Mouse (Mus musculus): ENCODE results near the gene Mark4. TPM values are rescaled to one million over a fixed set of nuclear protein-coding genes. Genes with fewer than 3 reads are reported as not detected.

Mark4 gene
- total RNA-seq, 2 experiments from 2014 or later, result 23.3 to 25.0 TPM

- intact Hi-C loops (cut with DNase I), result loop anchor here (5.0 to 10.0 kb wide), 3 partner anchors 93 to 295 kb away; no protein-coding TSS in a partner anchor
- DNase-seq, result peak in 1 of 2 experiments; percentile 27
Measured at GRCm38 (mm10) chr7:19409753-19410152, 48.9 kb downstream of the Mark4 start.

DNA sequence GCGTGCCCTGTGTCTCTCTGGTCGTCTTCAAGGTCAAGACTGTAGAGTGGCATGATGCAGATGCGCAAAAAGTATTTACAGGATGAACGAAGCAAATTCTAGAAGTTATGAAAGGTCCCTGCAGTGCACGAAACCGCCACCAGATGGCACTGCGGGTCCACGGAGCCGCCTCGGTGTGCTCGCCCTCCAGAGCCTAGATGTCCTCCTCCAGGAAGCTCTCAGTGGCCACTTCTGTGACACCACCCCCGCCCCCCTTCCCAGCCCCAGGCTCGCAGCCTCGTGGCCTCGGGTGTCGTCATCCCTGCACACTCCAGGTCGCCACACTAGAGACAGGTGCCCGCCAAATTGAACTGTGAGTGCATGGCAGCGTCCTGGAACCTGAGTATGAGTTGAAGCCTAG lies 53.2 kb downstream of the Mark4 start:
- peak; percentile 83 to 92 for DNase-seq
- intact Hi-C loops (cut with DNase I), result loop anchor here (2.0 to 10.0 kb wide), 4 partner anchors 97 to 299 kb away; no protein-coding TSS in a partner anchor

DNA sequence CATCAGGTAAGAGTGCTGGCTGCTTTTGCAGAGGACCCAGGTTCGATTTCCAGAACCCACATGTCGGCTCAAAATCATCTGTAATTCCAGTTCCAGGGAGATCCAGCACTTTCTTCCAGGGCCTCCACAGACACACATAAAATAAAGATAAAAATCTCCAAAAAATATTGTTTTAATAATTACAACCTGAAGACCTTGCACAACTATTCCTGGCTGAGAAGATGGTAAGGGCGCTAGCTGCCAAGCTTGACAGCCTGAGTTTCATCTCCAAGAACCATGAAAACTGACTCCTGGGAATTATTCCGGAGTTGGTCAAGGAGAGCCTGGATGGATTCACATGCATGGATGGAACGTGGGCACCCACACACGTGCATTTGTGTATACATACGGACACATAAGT lies 54.1 kb downstream of the Mark4 start, which contains the start of gene Ckm:
Gene Ckm (plus strand): TSS at position 301 of the 400 bp plus-strand sequence.
- DNase-seq, result no peak
- intact Hi-C loops (cut with DNase I), result loop anchor here (2.0 to 10.0 kb wide), 2 partner anchors 214 to 300 kb away; no protein-coding TSS in a partner anchor

DNA sequence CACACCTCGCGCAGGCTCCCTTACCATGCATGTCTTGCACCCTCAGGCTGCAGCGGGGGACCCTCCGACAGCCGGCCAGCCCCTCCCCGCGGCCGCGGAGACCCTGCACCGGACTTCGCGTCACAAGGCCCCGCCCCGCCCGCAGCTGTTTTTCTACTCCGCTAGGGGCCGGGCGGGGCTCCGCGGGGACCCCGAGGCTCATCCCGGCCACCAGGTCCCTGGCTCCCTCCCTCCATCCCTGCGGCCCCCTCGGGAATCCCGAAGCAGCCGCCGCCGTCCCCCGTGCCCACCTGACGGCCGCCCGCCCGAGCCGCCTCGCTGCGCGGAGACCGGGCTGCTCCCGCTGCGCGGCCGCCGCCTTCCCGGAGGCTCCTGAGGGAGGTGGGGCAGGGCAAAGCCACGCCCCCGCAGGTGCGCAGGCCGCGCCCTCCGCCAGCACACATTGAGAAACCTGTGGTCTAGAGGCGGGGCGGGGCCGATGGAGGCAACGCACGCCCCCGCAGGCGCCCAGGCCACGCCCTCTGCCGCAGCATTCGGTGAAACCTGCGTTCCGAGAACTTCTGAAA lies 54.8 kb downstream of the Mark4 start, which contains the start of gene Klc3:
Gene Klc3 (minus strand): TSS at position 374 of the 566 bp plus-strand sequence.
- intact Hi-C loops (cut with DNase I), result loop anchor here (2.0 to 10.0 kb wide), 2 partner anchors 215 to 301 kb away; no protein-coding TSS in a partner anchor

DNA sequence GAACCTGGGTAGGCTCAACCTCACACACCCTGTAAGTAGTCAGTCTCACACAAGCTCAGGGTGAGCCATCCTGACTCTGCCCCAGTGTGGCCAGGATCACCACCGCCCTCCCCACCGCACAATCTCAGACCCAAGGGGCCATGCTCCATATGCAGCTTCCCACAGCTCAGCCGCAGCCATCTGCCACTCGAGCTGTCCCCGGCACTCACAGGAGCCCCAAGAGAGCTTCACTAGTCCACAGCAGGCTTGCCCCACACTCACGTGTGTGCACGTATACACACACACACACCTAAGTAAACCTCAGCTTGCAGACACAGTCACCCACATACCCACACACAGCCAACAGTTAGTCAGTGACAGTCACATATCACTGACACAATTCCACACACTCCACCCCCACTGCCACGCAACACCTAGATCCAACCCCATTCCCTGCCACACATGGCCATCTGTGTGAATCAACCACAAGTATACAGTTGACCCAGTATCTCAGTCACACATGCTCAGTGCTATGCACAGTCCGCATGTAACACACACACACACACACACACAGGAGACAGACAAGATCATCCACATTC lies 56.0 kb downstream of the Mark4 start:
- no peak for DNase-seq
- intact Hi-C loops (cut with DNase I), result loop anchor here (10.0 kb wide), 1 partner anchor 302 kb away; no protein-coding TSS in a partner anchor

More for the DNA sequence above, 54.8 kb downstream of the Mark4 start, which contains the start of gene Klc3:
- DNase-seq, result peak; percentile 35 to 42

- intact Hi-C loops (cut with DNase I), result loop anchor here (10.0 kb wide), 1 partner anchor 304 kb away; no protein-coding TSS in a partner anchor
- no peak for DNase-seq
Measured at GRCm38 (mm10) chr7:19400946-19401345, 57.7 kb downstream of the Mark4 start.

DNA sequence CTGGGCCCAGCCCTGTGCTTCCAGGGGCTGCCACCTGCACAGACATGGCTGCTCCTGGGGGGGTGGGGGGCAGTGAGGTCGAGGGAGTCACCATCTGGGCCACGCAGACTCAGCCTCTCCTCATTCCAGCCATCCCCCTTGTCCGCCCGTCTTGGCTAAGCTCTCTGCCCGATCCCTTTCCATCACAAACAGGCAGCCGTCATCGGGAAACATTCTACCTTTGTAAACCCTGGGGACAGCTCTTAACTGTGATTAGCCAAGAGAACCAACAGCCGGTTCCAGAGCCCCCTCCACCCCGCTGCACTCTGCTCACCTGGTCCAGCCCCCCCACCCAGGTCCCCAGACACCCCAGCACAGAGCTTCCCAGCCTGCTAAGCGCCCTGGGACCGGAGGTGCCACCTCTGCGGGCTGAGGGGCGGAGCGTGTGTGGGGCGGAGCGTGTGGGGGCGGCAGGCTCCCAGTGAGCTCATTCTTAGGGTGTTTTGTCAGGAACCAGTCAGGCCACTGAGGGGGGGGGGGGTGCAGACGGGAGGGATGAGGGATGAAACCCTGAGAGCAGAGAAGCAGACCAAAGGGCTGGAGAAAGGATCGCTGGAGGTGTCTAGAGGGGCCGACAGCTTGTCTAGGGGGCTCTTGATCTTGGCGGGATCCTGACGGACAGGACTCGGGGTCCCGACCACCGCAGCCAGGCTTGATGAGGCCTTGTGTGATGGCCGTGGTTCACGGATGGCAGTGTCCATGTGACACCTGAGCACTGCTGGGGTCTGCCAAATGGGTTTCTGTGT lies 58.9 kb downstream of the Mark4 start:
- DNase-seq, result peak; percentile 39 to 48

DNA sequence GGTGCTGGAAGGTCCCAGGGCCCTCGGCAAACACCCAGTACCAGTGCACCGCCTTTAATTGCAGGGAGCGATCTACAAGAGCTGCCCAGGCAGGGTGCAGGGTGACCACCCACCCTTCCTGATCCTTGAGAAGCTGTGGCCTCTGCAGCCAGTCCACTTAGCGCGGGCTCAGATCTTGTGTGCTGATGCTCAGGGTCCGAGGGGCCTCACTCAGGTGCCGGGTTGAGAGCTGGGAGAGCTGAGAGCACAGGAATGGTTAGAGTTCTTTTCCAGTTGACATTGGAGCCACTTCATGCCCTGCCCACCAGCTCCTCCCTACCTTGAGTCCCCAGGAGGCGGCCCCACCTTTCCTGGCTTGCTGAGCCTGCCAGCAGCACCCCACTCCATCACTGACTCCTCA lies 64.1 kb downstream of the Mark4 start:
- intact Hi-C loops (cut with DNase I), result no loop called here

More for the DNA sequence above, 58.9 kb downstream of the Mark4 start:
- intact Hi-C loops (cut with DNase I), result loop anchor here (10.0 kb wide), 1 partner anchor 305 kb away; no protein-coding TSS in a partner anchor

DNA sequence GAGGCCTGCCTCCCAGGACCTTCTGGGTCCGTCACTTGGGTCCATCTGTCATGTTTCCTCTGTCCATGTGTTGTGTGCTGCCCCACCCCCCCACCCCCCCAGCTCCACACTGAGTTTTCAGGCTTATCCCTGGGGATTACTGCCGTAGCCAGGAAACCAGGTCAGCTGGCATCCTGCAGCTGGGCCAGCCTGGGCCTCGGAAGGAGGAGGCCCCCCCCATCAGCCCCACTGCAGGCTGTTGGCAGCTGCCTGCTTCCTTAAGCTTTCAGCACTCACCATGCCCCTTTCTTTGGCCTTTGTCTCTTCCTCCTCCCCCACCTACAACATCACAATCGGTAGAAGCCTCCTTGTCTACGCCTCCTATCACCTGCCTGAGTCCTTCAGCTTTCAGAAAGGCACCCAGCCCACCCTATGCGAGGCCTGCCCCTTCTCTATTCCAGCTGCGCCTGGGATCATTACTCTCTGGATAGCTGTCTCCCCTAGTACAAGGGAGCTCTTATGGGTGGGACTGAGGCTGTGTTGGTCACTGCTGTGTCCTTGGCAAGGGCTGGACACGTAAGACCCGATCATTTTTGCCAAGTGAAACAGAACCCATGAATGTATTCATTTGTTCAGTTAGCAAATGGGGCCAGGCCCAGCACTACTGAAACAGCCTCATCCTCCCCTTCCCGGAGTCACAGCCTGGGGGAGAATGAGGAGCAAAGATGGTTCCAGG lies 69.8 kb downstream of the Mark4 start:
- intact Hi-C loops (cut with DNase I), result no loop called here

More for the DNA sequence above, 64.1 kb downstream of the Mark4 start:
- no peak for DNase-seq

DNA sequence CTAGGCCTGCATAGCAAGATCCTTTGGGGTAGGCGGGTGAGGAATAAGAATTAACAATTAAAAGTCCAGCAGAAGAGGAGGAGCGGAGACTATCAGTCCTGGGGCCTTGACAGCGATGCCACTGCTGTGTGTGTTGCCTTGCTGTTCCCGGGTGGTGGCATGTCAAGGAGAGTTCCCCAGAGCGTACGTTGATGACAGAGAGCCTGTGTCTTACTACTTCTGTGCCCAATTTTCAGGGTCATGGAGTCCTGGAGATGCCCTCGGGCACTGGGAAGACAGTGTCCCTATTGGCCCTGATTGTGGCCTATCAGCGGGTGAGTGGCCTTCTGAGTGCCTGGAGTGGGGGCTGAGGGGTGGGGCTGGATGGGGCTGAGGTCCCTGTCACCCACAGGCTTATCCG lies 74.9 kb downstream of the Mark4 start:
- intact Hi-C loops (cut with DNase I), result no loop called here
- no peak for DNase-seq

More for the DNA sequence above, 69.8 kb downstream of the Mark4 start:
- no peak for DNase-seq

DNA sequence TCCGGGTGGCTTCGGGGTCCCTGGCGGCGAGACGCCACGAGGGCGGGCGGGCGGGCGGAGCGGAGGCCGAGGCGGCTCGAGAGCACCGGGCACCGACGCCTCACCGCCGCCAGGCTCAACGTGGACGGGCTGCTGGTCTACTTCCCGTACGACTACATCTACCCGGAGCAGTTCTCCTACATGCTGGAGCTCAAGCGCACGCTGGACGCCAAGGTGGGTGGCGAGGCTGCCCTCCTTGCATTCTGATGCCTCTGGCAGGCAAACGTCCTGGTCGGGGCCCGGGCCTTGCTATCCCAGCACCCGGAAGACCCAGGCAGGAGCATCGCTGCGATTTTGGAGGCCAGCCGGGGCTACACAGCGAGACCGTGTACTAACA lies 76.5 kb downstream of the Mark4 start:
- peak in 1 of 2 experiments; percentile 42 for DNase-seq

DNA sequence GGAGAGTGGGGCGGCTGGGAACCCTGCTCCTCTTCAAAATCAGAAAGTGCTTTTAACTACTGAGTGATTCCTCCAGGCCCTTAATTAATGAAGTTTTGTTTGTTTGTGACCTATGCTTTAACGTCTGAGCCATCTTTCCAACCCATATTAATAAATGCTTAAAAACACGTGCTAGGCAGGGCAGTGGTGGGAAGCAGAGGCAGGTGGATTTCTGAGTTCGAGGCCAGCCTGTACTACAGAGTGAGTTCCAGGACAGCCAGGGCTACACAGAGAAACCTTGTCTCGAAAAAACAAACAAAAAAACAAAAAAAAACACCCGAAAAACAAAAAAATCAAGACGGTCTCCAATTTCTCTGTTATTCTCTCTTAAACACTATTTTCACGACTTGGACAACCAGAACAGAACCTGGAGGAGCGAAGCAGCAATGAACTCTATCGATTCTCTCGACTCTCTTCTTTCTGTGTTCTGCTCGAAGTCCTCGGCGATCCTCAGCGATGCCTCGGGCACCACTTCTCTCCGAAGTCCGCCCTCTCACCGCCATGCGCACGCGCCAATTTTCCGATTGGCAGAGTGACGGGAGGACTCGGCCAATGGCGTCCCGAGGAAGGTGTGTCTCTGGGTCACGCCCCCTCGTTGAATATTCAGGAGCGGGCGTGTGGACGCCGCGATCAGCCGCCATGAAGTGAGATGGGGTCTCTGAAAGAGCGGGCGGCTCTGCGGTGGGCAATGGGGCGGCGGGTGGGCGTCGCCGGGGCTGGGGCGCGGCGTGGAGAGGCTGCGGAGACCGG lies 77.0 kb downstream of the Mark4 start, which contains the start of gene Ercc2:
Gene Ercc2 (plus strand): TSS at position 634 of the 789 bp plus-strand sequence.
- DNase-seq, result peak; percentile 99
- intact Hi-C loops (cut with DNase I), result no loop called here

More for the DNA sequence above, 76.5 kb downstream of the Mark4 start:
- intact Hi-C loops (cut with DNase I), result no loop called here

DNA sequence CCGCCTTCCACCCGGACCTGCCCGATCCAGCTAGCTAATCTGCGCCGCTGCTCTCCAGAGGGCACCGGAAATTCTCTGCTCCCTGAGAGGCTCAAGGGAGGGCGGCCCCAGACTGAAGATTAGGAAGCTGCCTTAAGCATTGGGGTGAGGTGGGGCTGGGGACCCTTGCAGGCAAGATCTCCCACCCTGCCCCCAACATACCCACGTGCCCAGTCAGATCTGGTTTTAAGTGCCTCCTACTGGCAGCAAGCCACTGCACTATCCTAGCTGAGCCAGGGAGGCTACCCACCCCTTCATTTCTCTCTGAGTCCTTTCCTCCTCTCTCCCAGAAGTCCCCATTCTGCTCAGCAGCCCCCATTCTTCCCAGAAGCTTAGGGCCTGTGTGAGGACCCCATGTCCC lies 80.6 kb downstream of the Mark4 start:
- no peak for DNase-seq
- intact Hi-C loops (cut with DNase I), result no loop called here

GRCm38 (mm10) chr7:19376019-19376418 lies 82.6 kb downstream of the Mark4 start:
- intact Hi-C loops (cut with DNase I), result no loop called here
- DNase-seq, result no peak

DNA sequence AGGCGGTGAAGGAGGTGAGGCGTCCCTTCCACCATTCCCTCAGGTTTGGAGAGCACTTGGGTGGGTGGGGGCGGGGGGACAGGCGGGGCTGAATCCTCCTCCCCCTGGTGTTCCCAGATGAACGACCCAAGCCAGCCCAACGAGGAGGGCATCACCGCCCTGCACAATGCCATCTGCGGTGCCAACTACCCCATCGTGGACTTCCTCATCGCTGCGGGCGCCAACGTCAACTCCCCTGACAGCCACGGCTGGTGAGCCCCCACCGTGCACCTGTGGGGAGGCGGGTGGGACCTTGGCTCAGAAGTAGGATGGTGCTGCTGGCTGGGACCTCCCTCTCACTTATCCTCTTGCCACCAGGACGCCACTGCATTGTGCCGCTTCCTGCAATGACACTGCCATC lies 83.3 kb downstream of the Mark4 start:
- intact Hi-C loops (cut with DNase I), result no loop called here
- no peak for DNase-seq
